Mouse (Mus musculus) left cerebral cortex, postnatal 25 days (tissue): Measurements from ENCODE around the gene 4930507D05Rik. TPM values are rescaled to one million over a fixed set of nuclear protein-coding genes. Genes with fewer than 3 reads are reported as not detected.
A peak's percentile ranks its signal among the peaks of the same experiment; 100 is the strongest.
"Not testable (repeated sequence)": the region's sequence is repeated elsewhere in the genome, so short reads cannot be mapped to it uniquely, and the experiment has no call there.

ENCODE experiments used
- DNase-seq, 2 experiments: peaks; one replicate each; pipeline ENCODE4 v3.0.0; 2022; ENCODE audit warnings: low spot score in 2 of 2, mixed read lengths in 1 of 2
- intact Hi-C: fragments of 180-260 bp; cut with DNase I; formaldehyde crosslinking; loops from one replicate; pipeline ENCODE4 v1.15.1; 2025
- total RNA-seq, 2 experiments: library from RNA; stranded (reverse); gene quantifications; 2 replicates each; pipeline ENCODE4 v1.2.3; 2021

The 4930507D05Rik gene
- total RNA-seq, 2 experiments from 2014 or later = 1.3 to 1.8 TPM

- intact Hi-C loops = no loop called here
- no peak for DNase-seq
Measured at GRCm38 (mm10) chr10:62471105-62471504, 21.8 kb downstream of the 4930507D05Rik start.

DNA sequence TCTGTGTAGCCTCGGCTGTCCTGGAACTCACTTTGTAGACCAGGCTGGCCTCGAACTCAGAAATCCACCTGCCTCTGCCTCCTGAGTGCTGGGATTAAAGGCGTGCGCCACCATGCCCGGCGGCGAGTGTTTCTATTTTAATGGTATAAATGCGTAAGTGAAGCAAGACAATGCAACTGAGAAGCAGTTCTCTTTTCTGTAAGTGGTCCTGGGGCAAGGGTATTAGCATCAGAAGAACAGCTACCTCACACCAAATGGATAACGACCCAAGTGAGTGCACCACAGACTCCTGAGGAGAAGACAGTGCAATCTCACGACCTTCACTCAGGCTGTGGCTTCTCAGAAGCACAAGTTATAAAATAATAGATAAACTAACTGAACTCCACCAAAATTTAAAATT, 25.7 kb downstream of the 4930507D05Rik start:
- intact Hi-C loops = no loop called here
- DNase-seq = no peak

DNA sequence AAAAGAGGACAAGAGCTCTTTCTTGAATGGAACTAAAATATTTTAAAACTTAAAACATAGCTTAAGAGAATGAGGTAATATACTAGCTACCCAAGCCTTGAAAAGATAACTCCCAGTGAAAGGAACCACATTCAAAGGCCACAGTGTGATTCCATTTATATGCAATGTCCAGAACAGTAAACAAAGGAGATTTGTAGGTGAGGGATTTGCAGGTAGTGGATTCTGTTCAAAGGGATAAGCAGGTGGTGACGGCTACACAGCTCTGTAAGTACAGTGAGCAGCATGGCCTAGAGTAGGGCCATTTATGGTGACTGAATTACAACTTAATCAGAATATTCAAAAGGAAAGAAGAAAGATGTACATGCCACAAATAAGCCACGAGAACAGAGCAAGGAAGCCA, 27.7 kb downstream of the 4930507D05Rik start:
- no peak for DNase-seq
- intact Hi-C loops = no loop called here

GRCm38 (mm10) chr10:62481108-62481852, 32.0 kb downstream of the 4930507D05Rik start:
- intact Hi-C loops = no loop called here
- no peak for DNase-seq

DNA sequence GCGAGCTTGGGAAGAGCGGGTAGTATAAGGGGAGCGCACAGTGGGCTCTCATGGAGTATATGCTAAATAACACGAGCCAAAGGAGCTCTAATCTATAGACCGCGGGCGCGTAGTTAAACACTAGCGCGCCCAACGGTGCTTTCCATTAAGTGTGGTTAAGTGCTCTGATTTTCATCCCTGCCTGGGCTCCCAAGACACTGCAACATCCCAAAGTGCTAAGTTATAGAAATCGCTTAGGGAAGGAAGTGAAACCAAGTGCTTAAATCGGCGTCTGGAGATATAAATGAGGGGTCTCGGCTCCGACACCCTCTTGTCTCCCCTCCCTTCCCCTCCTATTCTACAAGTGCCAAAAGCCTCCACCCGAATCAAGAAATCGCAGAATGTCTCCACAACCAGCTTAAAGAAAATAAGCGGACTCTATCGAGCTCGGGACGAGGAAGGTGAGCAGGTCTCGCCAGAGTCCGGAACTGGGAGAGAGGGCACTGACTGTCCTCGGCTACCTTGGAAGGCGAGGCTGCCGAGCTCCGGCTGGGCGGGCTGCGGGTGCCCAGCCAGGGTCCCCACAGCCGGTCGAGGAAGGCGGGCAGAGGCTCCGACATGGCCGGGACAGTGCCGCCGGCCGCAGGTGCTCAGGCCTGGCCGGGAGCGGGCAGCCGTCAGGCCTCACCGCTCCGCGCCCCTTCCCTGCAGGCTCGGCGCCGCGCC, 36.7 kb downstream of the 4930507D05Rik start:
- intact Hi-C loops = loop anchor here (2.0 to 5.0 kb wide), 2 partner anchors 35 to 166 kb away; partner anchors contain the start of gene Ddx50

GRCm38 (mm10) chr10:62486618-62487415, 37.5 kb downstream of the 4930507D05Rik start, which contains the start of gene Vps26a:
Gene Vps26a, minus strand, starts transcription at chr10:62486805.
- peak; percentile 95 to 99 for DNase-seq
- intact Hi-C loops = loop anchor here (2.0 to 5.0 kb wide), 2 partner anchors 36 to 165 kb away; partner anchors contain the start of gene Ddx50

More for the DNA sequence above, 36.7 kb downstream of the 4930507D05Rik start:
- peak in 1 of 2 experiments; percentile 18 for DNase-seq

DNA sequence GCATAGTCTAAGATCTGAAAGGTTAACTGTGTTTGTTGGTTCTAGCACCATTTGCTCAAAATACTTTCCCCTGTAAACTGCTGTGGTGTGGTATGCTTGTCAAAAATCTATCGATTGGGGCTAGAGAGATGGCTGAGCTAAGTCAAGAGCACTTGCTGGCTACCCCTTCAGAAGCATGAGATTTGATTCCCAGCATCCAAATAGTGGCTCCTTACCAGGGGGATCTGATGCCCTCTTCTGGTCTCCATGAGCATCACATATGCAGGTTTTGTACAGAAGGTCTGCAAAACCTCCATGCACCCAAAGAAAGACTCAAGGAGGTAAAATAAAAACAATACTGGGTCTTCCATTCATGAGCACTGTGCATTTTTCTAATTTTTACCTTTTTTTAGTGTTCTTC, 39.0 kb downstream of the 4930507D05Rik start:
- DNase-seq = peak; percentile 32 to 65
- intact Hi-C loops = loop anchor here (5.0 kb wide), 1 partner anchor 164 kb away; the partner anchor contains the start of gene Ddx50

DNA sequence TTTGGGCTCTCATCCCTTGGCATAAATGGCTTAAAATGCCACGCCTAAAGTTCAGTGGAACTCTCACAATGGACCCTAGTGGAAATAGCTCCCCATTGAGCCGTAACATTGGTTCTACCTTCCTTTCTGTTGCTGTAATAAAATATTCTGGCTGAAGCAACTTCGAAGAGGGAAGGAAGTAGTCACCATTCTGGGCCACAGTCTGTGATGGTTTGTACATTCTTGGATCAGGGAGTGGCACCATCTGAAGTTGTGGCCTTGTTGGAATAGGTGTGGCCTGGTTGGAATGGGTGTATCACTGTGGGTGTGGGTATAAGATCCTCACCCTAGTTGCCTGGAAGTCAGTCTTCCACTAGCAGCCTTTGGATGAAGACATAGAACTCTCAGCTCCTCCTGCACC, 42.4 kb downstream of the 4930507D05Rik start:
- intact Hi-C loops = not testable (repeated sequence)

GRCm38 (mm10) chr10:62500088-62500915, 51.0 kb downstream of the 4930507D05Rik start:
- intact Hi-C loops = loop anchor here (1.0 kb wide), 1 partner anchor 49 kb away; no protein-coding TSS in a partner anchor

More for the DNA sequence above, 42.4 kb downstream of the 4930507D05Rik start:
- not testable (repeated sequence) for DNase-seq

More at GRCm38 (mm10) chr10:62500088-62500915, 51.0 kb downstream of the 4930507D05Rik start:
- peak; percentile 52 to 68 for DNase-seq

Other genes starting within 250 kb of the 4930507D05Rik start
- gene Tspan15, start 218.2 kb upstream of the 4930507D05Rik start, total RNA-seq = 10 to 100 TPM; 11.1 to 13.7 TPM
- gene Tacr2, start 197.1 kb upstream of the 4930507D05Rik start, total RNA-seq = under 1 TPM; 0.16 to 0.18 TPM
- 100 to 1,000 TPM; 305 to 321 TPM for gene Hk1, start 69.6 kb upstream of the 4930507D05Rik start, total RNA-seq
- 10 to 100 TPM; 12.9 to 13.3 TPM for gene Hkdc1, start 27.0 kb upstream of the 4930507D05Rik start, total RNA-seq
- 10 to 100 TPM; 22.0 to 22.6 TPM for gene Supv3l1, start 249 bp downstream of the 4930507D05Rik start, total RNA-seq
- gene Vps26a, start 37.3 kb downstream of the 4930507D05Rik start, total RNA-seq = 10 to 100 TPM; 48.9 to 52.9 TPM
- gene Srgn, start 78.0 kb downstream of the 4930507D05Rik start, total RNA-seq = 1 to 10 TPM; 8.2 to 9.1 TPM
- gene Kif1bp, start 129.0 kb downstream of the 4930507D05Rik start, total RNA-seq = 100 to 1,000 TPM; 169 to 181 TPM
- 10 to 100 TPM; 21.7 to 22.2 TPM for gene Ddx21, start 152.8 kb downstream of the 4930507D05Rik start, total RNA-seq
- gene Ddx50, start 201.7 kb downstream of the 4930507D05Rik start, total RNA-seq = 10 to 100 TPM; 85.1 to 95.6 TPM